Mouse (Mus musculus) MEL (cell line): ENCODE results near the gene Car6. TPM values are rescaled to one million over a fixed set of nuclear protein-coding genes. Genes with fewer than 3 reads are reported as not detected.
A peak's percentile ranks its signal among the peaks of the same experiment; 100 is the strongest.

Source experiments
- DNase-seq: peaks from one replicate; pipeline ENCODE4 v3.0.0; 2011; ENCODE audit warnings: low read depth, low spot score
- H3K27ac ChIP-seq: 2 replicates; pipeline ENCODE4 v1.5.1; 2012; ENCODE audit warnings: low read depth, mild to moderate bottlenecking, control low read depth, low read length, moderate library complexity; ENCODE audit not compliant: control insufficient read depth
- H3K27me3 ChIP-seq, 2 experiments: fragments of 150-350 bp in 1 of 2; sonication (generic) in 1 of 2; 2 replicates each; pipeline ENCODE4 v1.6.1; 2012; ENCODE audit warnings: low read length in 2 of 2, mild to moderate bottlenecking in 2 of 2, improper control_type of control experiment in 1 of 2, moderate library complexity in 1 of 2; ENCODE audit not compliant: insufficient read depth in 2 of 2, control insufficient read depth in 1 of 2
- H3K36me3 ChIP-seq, 2 experiments: 2 replicates each; pipeline ENCODE4 v1.6.1; 2012 to 2014; ENCODE audit warnings: low read length in 2 of 2, improper control_type of control experiment in 1 of 2, inconsistent platforms in 1 of 2, mild to moderate bottlenecking in 1 of 2; ENCODE audit not compliant: insufficient read depth in 2 of 2, control insufficient read depth in 1 of 2
- H3K4me1 ChIP-seq, 2 experiments: fragments of 150-350 bp in 1 of 2; sonication (generic) in 1 of 2; 2 replicates each; pipeline ENCODE4 v1.6.1; 2012; ENCODE audit warnings: low read length in 2 of 2, improper control_type of control experiment in 1 of 2, mild to moderate bottlenecking in 1 of 2; ENCODE audit not compliant: insufficient read depth in 2 of 2, control insufficient read depth in 1 of 2
- H3K4me3 ChIP-seq, 2 experiments: fragments of 150-350 bp in 1 of 2; sonication (generic) in 1 of 2; 2 replicates each; pipeline ENCODE4 v1.5.1; 2012; ENCODE audit warnings: low read depth in 2 of 2, low read length in 2 of 2, mild to moderate bottlenecking in 2 of 2, moderate library complexity in 2 of 2, control low read depth in 1 of 2, improper control_type of control experiment in 1 of 2; ENCODE audit not compliant: control insufficient read depth in 1 of 2, insufficient read depth in 1 of 2
- H3K79me2 ChIP-seq: 2 replicates; pipeline ENCODE4 v1.6.1; 2012; ENCODE audit warnings: mild to moderate bottlenecking, low read length, moderate library complexity; ENCODE audit not compliant: control insufficient read depth, poor library complexity, insufficient read depth
- H3K9ac ChIP-seq: 2 replicates; pipeline ENCODE4 v1.6.1; 2012; ENCODE audit warnings: low read depth, mild to moderate bottlenecking, control low read depth, low read length, moderate library complexity; ENCODE audit not compliant: control insufficient read depth, poor library complexity, severe bottlenecking
- H3K9me3 ChIP-seq: fragments of 150-350 bp; sonication (generic); replicated peaks from 2 replicates; pipeline ENCODE4 v1.6.1; 2012; ENCODE audit warnings: mild to moderate bottlenecking, low read length, improper control_type of control experiment, moderate library complexity; ENCODE audit not compliant: insufficient read depth
- BHLHE40 ChIP-seq: IDR thresholded peaks from 2 replicates; pipeline ENCODE4 v1.6.1; 2012; ENCODE audit warnings: low read depth, mild to moderate bottlenecking, inconsistent platforms, low read length, improper control_type of control experiment, borderline replicate concordance
- CHD1 ChIP-seq: IDR thresholded peaks from 2 replicates; pipeline ENCODE4 v1.6.1; 2012; ENCODE audit warnings: low read depth, mild to moderate bottlenecking, inconsistent platforms, low read length, improper control_type of control experiment
- CTCF ChIP-seq, 3 experiments: IDR thresholded peaks in 2 of 3; conservative IDR thresholded peaks in 1 of 3; 2 replicates each; pipeline ENCODE4 v1.5.1; 2011 to 2012; ENCODE audit warnings: low read length in 3 of 3, low read depth in 2 of 3, mild to moderate bottlenecking in 2 of 3, improper control_type of control experiment in 1 of 3, inconsistent platforms in 1 of 3, mixed read lengths in 1 of 3, moderate library complexity in 1 of 3; ENCODE audit not compliant: control insufficient read depth in 1 of 3, insufficient read depth in 1 of 3, poor library complexity in 1 of 3, severe bottlenecking in 1 of 3
- GABPA ChIP-seq: IDR thresholded peaks from 2 replicates; pipeline ENCODE4 v1.6.1; 2012; ENCODE audit warnings: low read depth, mild to moderate bottlenecking, inconsistent platforms, low read length, improper control_type of control experiment, moderate library complexity
- GATA1 ChIP-seq: IDR thresholded peaks from 2 replicates; pipeline ENCODE4 v1.6.1; 2011; ENCODE audit warnings: low read depth, low read length, improper control_type of control experiment
- JUND ChIP-seq: IDR thresholded peaks from 2 replicates; pipeline ENCODE4 v1.6.1; 2011; ENCODE audit warnings: low read depth, mild to moderate bottlenecking, improper control_type of control experiment, low read length
- KAT2A ChIP-seq: conservative IDR thresholded peaks from 2 replicates; pipeline ENCODE4 v1.6.1; 2012; ENCODE audit warnings: low read depth, low read length, improper control_type of control experiment, inconsistent platforms
- MAFK ChIP-seq: IDR thresholded peaks from 2 replicates; pipeline ENCODE4 v1.6.1; 2011; ENCODE audit warnings: low read depth, mild to moderate bottlenecking, low read length, improper control_type of control experiment, borderline replicate concordance
- MAX ChIP-seq: IDR thresholded peaks from 2 replicates; pipeline ENCODE4 v1.6.1; 2011; ENCODE audit warnings: low read length, improper control_type of control experiment
- MYB ChIP-seq: IDR thresholded peaks from 2 replicates; pipeline ENCODE4 v1.6.1; 2011; ENCODE audit warnings: mild to moderate bottlenecking, low read depth, low read length, improper control_type of control experiment
- MYC ChIP-seq: IDR thresholded peaks from 2 replicates; pipeline ENCODE4 v1.6.1; 2011; ENCODE audit warnings: low read depth, mild to moderate bottlenecking, low read length, improper control_type of control experiment, moderate library complexity
- NELFE ChIP-seq: IDR thresholded peaks from 2 replicates; pipeline ENCODE4 v1.6.1; 2011; ENCODE audit warnings: low read depth, low read length, improper control_type of control experiment
- NRF1 ChIP-seq: IDR thresholded peaks from 2 replicates; pipeline ENCODE4 v1.6.1; 2014; ENCODE audit warnings: low read depth, mild to moderate bottlenecking, inconsistent platforms, low read length, improper control_type of control experiment, moderate library complexity; ENCODE audit not compliant: poor library complexity, insufficient read depth, severe bottlenecking
- POLR2AphosphoS2 ChIP-seq: IDR thresholded peaks from 2 replicates; pipeline ENCODE4 v1.6.1; 2011; ENCODE audit warnings: low read length, improper control_type of control experiment
- POLR2AphosphoS5 ChIP-seq: IDR thresholded peaks from 2 replicates; pipeline ENCODE4 v1.6.1; 2012; ENCODE audit warnings: low read depth, borderline replicate concordance, mild to moderate bottlenecking, inconsistent platforms, low read length, moderate library complexity, mixed read lengths
- RAD21 ChIP-seq: IDR thresholded peaks from 2 replicates; pipeline ENCODE4 v1.6.1; 2011; ENCODE audit warnings: mild to moderate bottlenecking, low read depth, low read length, improper control_type of control experiment
- SIN3A ChIP-seq: IDR thresholded peaks from 2 replicates; pipeline ENCODE4 v1.6.1; 2012; ENCODE audit warnings: low read length, improper control_type of control experiment, inconsistent platforms
- SMC3 ChIP-seq: IDR thresholded peaks from 2 replicates; pipeline ENCODE4 v1.6.1; 2011; ENCODE audit warnings: low read depth, low read length, improper control_type of control experiment
- TAL1 ChIP-seq: IDR thresholded peaks from 2 replicates; pipeline ENCODE4 v1.6.1; 2012; ENCODE audit warnings: mild to moderate bottlenecking, inconsistent platforms, low read length, moderate library complexity, mixed read lengths
- TBP ChIP-seq: IDR thresholded peaks from 2 replicates; pipeline ENCODE4 v1.8.0; 2011; ENCODE audit warnings: low read depth, low read length, improper control_type of control experiment
- USF1 ChIP-seq: IDR thresholded peaks from 2 replicates; pipeline ENCODE4 v1.6.1; 2014; ENCODE audit warnings: low read depth, mild to moderate bottlenecking, inconsistent platforms, low read length, improper control_type of control experiment, moderate library complexity
- ZC3H11A ChIP-seq: IDR thresholded peaks from 2 replicates; pipeline ENCODE4 v1.6.1; 2012; ENCODE audit warnings: low read depth, mild to moderate bottlenecking, inconsistent platforms, low read length, improper control_type of control experiment
- ZNF384 ChIP-seq: IDR thresholded peaks from 2 replicates; pipeline ENCODE4 v1.6.1; 2012; ENCODE audit warnings: low read depth, mild to moderate bottlenecking, inconsistent platforms, low read length, improper control_type of control experiment
- polyA plus RNA-seq, 2 experiments: library from polyadenylated mRNA; stranded (reverse) in 1 of 2; unstranded in 1 of 2; fragments of >175 nt in 1 of 2; fragments of >200 nt in 1 of 2; gene quantifications; 2 replicates each; pipeline versions ENCODE4 v1.2.1 to v1.2.4; 2012; ENCODE audit warnings: low replicate concordance in 2 of 2, low read depth in 1 of 2; ENCODE audit not compliant: insufficient read length in 2 of 2, insufficient read depth in 1 of 2, missing spikeins in 1 of 2
- total RNA-seq: library from RNA; depleted of rRNA; stranded (reverse); fragments of 300-350 nt; gene quantifications from 2 replicates; pipeline ENCODE4 v1.2.3, GENCODE M21; 2012

Car6 gene
- total and polyA plus RNA-seq, 3 experiments, result 0.19 TPM; not detected in 2

GRCm38 (mm10) chr4:150178131-150178530 lies 23.0 kb downstream of the Car6 start:
- Histone ChIP-seq H3K27ac (no peak overlapping the region), H3K9me3 (no peaks in the 10 kb centered on the region), H3K9ac (no peak overlapping the region), H3K4me1 (peaks cover 5 to 6% of the 10 kb centered on the region in 2 experiments; a peak in 2 of 4 replicates), H3K4me3 (no peak overlapping the region), H3K27me3 (no peaks in the 10 kb centered on the region), H3K36me3 (peaks cover 0 to 4% of the 10 kb centered on the region in 2 experiments; a peak in 1 of 4 replicates), H3K79me2 (no peaks in the 10 kb centered on the region)
- DNase-seq, result no peak
- TF ChIP-seq USF1 (no peak), TAL1 (no peak), MYB (no peak), GATA1 (no peak), NRF1 (no peak), POLR2AphosphoS5 (no peak), SIN3A (no peak), MAX (no peak), KAT2A (no peak), POLR2AphosphoS2 (no peak), TBP (no peak), JUND (no peak), MYC (no peak), SMC3 (no peak), RAD21 (no peak), CTCF (IDR thresholded peaks at IDR 0.05 in 2 of 3, conservative IDR thresholded peaks at IDR 0.05 in 1 of 3; ENCODE audit: control insufficient read depth in 1 of 3, insufficient read depth in 1 of 3, low read depth in 2 of 3, low read length in 3 of 3, poor library complexity in 1 of 3, severe bottlenecking in 1 of 3) (no peak), ZNF384 (no peak), ZC3H11A (no peak), CHD1 (no peak)

- H3K36me3 ChIP-seq, result peaks cover 0 to 7% of the 10 kb centered on the region in 2 experiments; a peak in 2 of 4 replicates
- H3K79me2 ChIP-seq, result no peaks in the 10 kb centered on the region
- no peak for DNase-seq
- peaks cover 6 to 12% of the 10 kb centered on the region in 2 experiments; a peak in 3 of 4 replicates for H3K4me1 ChIP-seq
- H3K4me3 ChIP-seq, result peak overlapping the region; percentile 46 to 97
- H3K9me3 ChIP-seq, result no peaks in the 10 kb centered on the region
- peak overlapping the region; percentile 59 for H3K9ac ChIP-seq
- TF ChIP-seq MAFK (peak; percentile 58; the same call in 1 of the 2 replicates), NELFE (no peak), GABPA (peak; percentile 59; the same call in 1 of the 2 replicates), CHD1 (no peak), BHLHE40 (no peak), POLR2AphosphoS5 (no peak)
- TF ChIP-seq, all 39 proteins: peak for 2
- Histone ChIP-seq H3K27me3 (no peaks in the 10 kb centered on the region), H3K27ac (no peak overlapping the region)
Observed at GRCm38 (mm10) chr4:150177122-150177521, 24.0 kb downstream of the Car6 start.
